Mouse (Mus musculus): ENCODE measurements around the gene Gabarapl2.

DNA sequence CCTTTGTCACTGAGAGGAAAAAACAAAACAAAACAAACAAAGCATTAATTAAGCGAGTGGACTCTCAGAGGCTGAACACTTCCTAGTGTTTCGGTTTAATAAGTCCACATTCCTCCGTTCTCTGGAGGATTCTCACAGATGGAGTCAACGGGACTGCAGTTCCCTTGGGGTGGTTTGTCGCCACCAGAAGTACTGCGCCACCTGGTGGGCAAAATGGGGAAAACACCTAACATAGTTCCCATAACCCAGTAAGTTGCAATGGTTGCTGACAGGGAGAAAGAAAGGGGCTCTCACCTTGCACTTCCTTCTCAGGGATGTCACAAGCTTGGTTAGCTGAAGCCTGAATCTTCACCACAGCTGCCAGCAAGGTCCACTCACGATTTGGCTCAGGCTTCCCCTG lies 49.4 kb downstream of the Gabarapl2 start:
- TF ChIP-seq CHD2 (IDR thresholded peaks at IDR 0.05; ENCODE audit: low read depth, low read length): no peak; the same call in 1 of the 2 replicates
- 0 out of 2 replicates have a peak, but pooled peaks have one; percentile 29 for TF ChIP-seq ZC3H11A (IDR thresholded peaks at IDR 0.05; ENCODE audit: borderline replicate concordance, low read depth, low read length)

All from ES-E14 (cell line).